Mouse (Mus musculus) CH12.LX (cell line): Measurements from ENCODE around the gene Vmn2r117. TPM values are rescaled to one million over a fixed set of nuclear protein-coding genes. Genes with fewer than 3 reads are reported as not detected.

ENCODE experiments used
- DNase-seq: peaks from one replicate; pipeline ENCODE4 v3.0.0-alpha.2; 2013; ENCODE audit errors: extremely low read depth
- H3K27ac ChIP-seq: 2 replicates; pipeline ENCODE4 v1.5.1; 2012; ENCODE audit warnings: low read depth, mild to moderate bottlenecking, control low read depth, moderate library complexity; ENCODE audit not compliant: insufficient read depth
- H3K27me3 ChIP-seq: replicated peaks from 2 replicates; pipeline ENCODE3; 2012; ENCODE audit warnings: inconsistent platforms
- H3K36me3 ChIP-seq, 2 experiments: replicated peaks in 1 of 2; 2 replicates each; pipeline versions ENCODE3 to v1.6.1; 2012; ENCODE audit warnings: inconsistent platforms in 1 of 2, low read length in 1 of 2, mild to moderate bottlenecking in 1 of 2, mixed read lengths in 1 of 2, moderate library complexity in 1 of 2; ENCODE audit not compliant: control insufficient read depth in 1 of 2, insufficient read depth in 1 of 2
- H3K4me1 ChIP-seq, 2 experiments: 2 replicates each; pipeline ENCODE4 v1.6.1; 2012; ENCODE audit warnings: inconsistent platforms in 1 of 2, moderate library complexity in 1 of 2; ENCODE audit not compliant: insufficient read depth in 2 of 2, control insufficient read depth in 1 of 2
- H3K4me2 ChIP-seq: 2 replicates; pipeline ENCODE4 v1.6.1; 2012; ENCODE audit warnings: low read depth, mild to moderate bottlenecking, control low read depth; ENCODE audit not compliant: poor library complexity, insufficient read depth, severe bottlenecking
- H3K4me3 ChIP-seq, 3 experiments: fragments of 150-350 bp in 1 of 3; sonication (generic) in 1 of 3; replicated peaks in 1 of 3; 2 replicates each; pipeline versions ENCODE3 to v1.5.1; 2011 to 2012; ENCODE audit warnings: low read depth in 2 of 3, low read length in 2 of 3, mild to moderate bottlenecking in 2 of 3, moderate library complexity in 2 of 3, control low read depth in 1 of 3, improper control_type of control experiment in 1 of 3, inconsistent platforms in 1 of 3, mixed read lengths in 1 of 3; ENCODE audit not compliant: poor library complexity in 1 of 3
- H3K79me2 ChIP-seq: replicated peaks from 2 replicates; pipeline ENCODE4 v1.6.1; 2012; ENCODE audit warnings: mild to moderate bottlenecking, moderate library complexity; ENCODE audit not compliant: control insufficient read depth, poor library complexity, insufficient read depth, severe bottlenecking; ENCODE audit errors: extremely low read depth
- H3K9ac ChIP-seq: 2 replicates; pipeline ENCODE4 v1.6.1; 2012; ENCODE audit warnings: low read depth, mild to moderate bottlenecking, control low read depth, moderate library complexity; ENCODE audit not compliant: insufficient read depth
- H3K9me3 ChIP-seq: replicated peaks from 2 replicates; pipeline ENCODE3; 2012; ENCODE audit warnings: low read length, inconsistent platforms, mixed read lengths
- BHLHE40 ChIP-seq: IDR thresholded peaks from 2 replicates; pipeline ENCODE4 v1.6.1; 2011; ENCODE audit warnings: mild to moderate bottlenecking, low read depth, low read length, improper control_type of control experiment
- E2F4 ChIP-seq: IDR thresholded peaks from 2 replicates; pipeline ENCODE4 v1.6.1; 2011; ENCODE audit warnings: low read depth, low read length, improper control_type of control experiment; ENCODE audit not compliant: insufficient replicate concordance
- ELF1 ChIP-seq: IDR thresholded peaks from 2 replicates; pipeline ENCODE4 v1.6.1; 2014; ENCODE audit warnings: low read depth, mild to moderate bottlenecking, inconsistent platforms, low read length, improper control_type of control experiment
- GABPA ChIP-seq: IDR thresholded peaks from 2 replicates; pipeline ENCODE4 v1.6.1; 2012; ENCODE audit warnings: low read depth, low read length, improper control_type of control experiment, inconsistent platforms; ENCODE audit not compliant: insufficient replicate concordance
- HCFC1 ChIP-seq: IDR thresholded peaks from 2 replicates; pipeline ENCODE4 v1.6.1; 2012; ENCODE audit warnings: low read depth, mild to moderate bottlenecking, inconsistent platforms, low read length, improper control_type of control experiment
- MAX ChIP-seq: IDR thresholded peaks from 2 replicates; pipeline ENCODE4 v1.6.1; 2011; ENCODE audit warnings: low read length, improper control_type of control experiment
- MAZ ChIP-seq: IDR thresholded peaks from 2 replicates; pipeline ENCODE4 v1.6.1; 2012; ENCODE audit warnings: low read depth, mild to moderate bottlenecking, inconsistent platforms, low read length, improper control_type of control experiment, moderate library complexity
- MEF2A ChIP-seq: IDR thresholded peaks from 2 replicates; pipeline ENCODE4 v1.6.1; 2014; ENCODE audit warnings: low read depth, mild to moderate bottlenecking, inconsistent platforms, low read length, improper control_type of control experiment, borderline replicate concordance
- MYC ChIP-seq: IDR thresholded peaks from 2 replicates; pipeline ENCODE4 v1.6.1; 2011; ENCODE audit warnings: low read depth, mild to moderate bottlenecking, improper control_type of control experiment, low read length
- NRF1 ChIP-seq: IDR thresholded peaks from 2 replicates; pipeline ENCODE4 v1.6.1; 2014; ENCODE audit warnings: low read depth, mild to moderate bottlenecking, inconsistent platforms, low read length, improper control_type of control experiment, moderate library complexity
- PAX5 ChIP-seq: IDR thresholded peaks from 2 replicates; pipeline ENCODE4 v1.6.1; 2012; ENCODE audit warnings: low read length, inconsistent platforms, mixed read lengths
- POLR2AphosphoS2 ChIP-seq: IDR thresholded peaks from 2 replicates; pipeline ENCODE4 v1.6.1; 2011; ENCODE audit warnings: low read depth, low read length, improper control_type of control experiment
- RAD21 ChIP-seq: IDR thresholded peaks from 2 replicates; pipeline ENCODE4 v1.6.1; 2011; ENCODE audit warnings: low read depth, mild to moderate bottlenecking, low read length, improper control_type of control experiment, moderate library complexity
- SIN3A ChIP-seq: IDR thresholded peaks from 2 replicates; pipeline ENCODE4 v1.6.1; 2012; ENCODE audit warnings: low read length, improper control_type of control experiment, inconsistent platforms
- TBP ChIP-seq: conservative IDR thresholded peaks from 2 replicates; pipeline ENCODE4 v1.6.1; 2011; ENCODE audit warnings: low read depth, low read length, improper control_type of control experiment
- TCF12 ChIP-seq: IDR thresholded peaks from 2 replicates; pipeline ENCODE4 v1.6.1; 2014; ENCODE audit warnings: low read depth, mild to moderate bottlenecking, inconsistent platforms, low read length, improper control_type of control experiment
- UBTF ChIP-seq: IDR thresholded peaks from 2 replicates; pipeline ENCODE4 v1.6.1; 2012; ENCODE audit warnings: low read depth, mild to moderate bottlenecking, inconsistent platforms, low read length, improper control_type of control experiment, moderate library complexity
- USF1 ChIP-seq: IDR thresholded peaks from 2 replicates; pipeline ENCODE4 v1.6.1; 2014; ENCODE audit warnings: low read depth, mild to moderate bottlenecking, inconsistent platforms, low read length, improper control_type of control experiment
- ZNF384 ChIP-seq: IDR thresholded peaks from 2 replicates; pipeline ENCODE4 v1.6.1; 2012; ENCODE audit warnings: low read depth, low read length, improper control_type of control experiment, inconsistent platforms
- dilution Hi-C: fragments of 300-500 bp; cut with MboI; formaldehyde crosslinking; loops from 2 replicates; pipeline ENCODE4 v1.14.3; 2020; ENCODE audit warnings: low sequenced_read_pairs; ENCODE audit not compliant: extremely low pct_unique_long_range_greater_than_20kb, extremely low pct_ligation_motif_present
- in situ Hi-C: fragments of 300-500 bp; cut with MboI; formaldehyde crosslinking; loops from 3 replicates; pipeline ENCODE4 v1.14.3; 2019; ENCODE audit warnings: low sequenced_read_pairs, low pct_ligation_motif_present, low pct_unique_long_range_greater_than_20kb, mixed read lengths
- polyA plus RNA-seq: library from polyadenylated mRNA; unstranded; fragments of >175 nt; gene quantifications from 2 replicates; pipeline ENCODE4 v1.2.1, GENCODE M21; 2012; ENCODE audit warnings: low read depth; ENCODE audit not compliant: insufficient read length
- total RNA-seq, 2 experiments: library from RNA; depleted of rRNA; stranded (reverse); fragments of 300-350 nt in 1 of 2; fragments of >200 nt in 1 of 2; gene quantifications; 2 replicates each; pipeline ENCODE4 v1.2.3; 2012 to 2014

The Vmn2r117 gene
- total and polyA plus RNA-seq, 3 experiments, result not detected

GRCm38 (mm10) chr17:23433150-23433679, 46.3 kb downstream of the Vmn2r117 start:
- TF ChIP-seq SIN3A, result no peak
- no peak for TF ChIP-seq NRF1
- TF ChIP-seq MAZ, result no peak
- TF ChIP-seq TBP, result no peak
- no peak for TF ChIP-seq HCFC1
- no peak for TF ChIP-seq RAD21
- TF ChIP-seq ZNF384, result no peak
- TF ChIP-seq MYC, result no peak
- no peak for TF ChIP-seq POLR2AphosphoS2
- no peak for TF ChIP-seq MEF2A
- no peak for TF ChIP-seq TCF12
- TF ChIP-seq E2F4, result no peak
- TF ChIP-seq ELF1, result no peak
- no peak for TF ChIP-seq UBTF
- no peak for TF ChIP-seq GABPA
- no peak for TF ChIP-seq USF1
- TF ChIP-seq PAX5, result no peak
- TF ChIP-seq BHLHE40, result no peak
- no peak for TF ChIP-seq MAX
- TF ChIP-seq, all 38 proteins: peak for 0
- Histone ChIP-seq H3K79me2 (no peaks in the 10 kb centered on the region), H3K9me3 (peaks cover 3% of the 10 kb centered on the region), H3K4me1 (no peaks in the 10 kb centered on the region), H3K4me3 (no peak overlapping the region), H3K9ac (no peak overlapping the region), H3K36me3 (no peaks in the 10 kb centered on the region), H3K27ac (no peak overlapping the region), H3K4me2 (no peak overlapping the region), H3K27me3 (peaks cover 1% of the 10 kb centered on the region)
- DNase-seq, result no peak
- dilution Hi-C loops, result no loop called here
- in situ Hi-C loops, result no loop called here

Other genes with a start within 250 kb of the Vmn2r117 start
- not detected in 2 replicates for gene Vmn2r114, start 167.2 kb downstream of the Vmn2r117 start, total RNA-seq (2012; rRNA removed)
- gene Vmn2r114, start 167.2 kb downstream of the Vmn2r117 start, total RNA-seq (2014; rRNA removed), result not detected in 2 replicates
- not detected in 2 replicates for gene Vmn2r114, start 167.2 kb downstream of the Vmn2r117 start, polyA plus RNA-seq
- not detected in 2 replicates for gene Vmn2r115, start 136.0 kb downstream of the Vmn2r117 start, total RNA-seq (2012; rRNA removed)
- gene Vmn2r115, start 136.0 kb downstream of the Vmn2r117 start, total RNA-seq (2014; rRNA removed), result not detected in 2 replicates
- not detected in 2 replicates for gene Vmn2r115, start 136.0 kb downstream of the Vmn2r117 start, polyA plus RNA-seq
- gene Vmn2r116, start 95.1 kb downstream of the Vmn2r117 start, total RNA-seq (2012; rRNA removed), result not detected in 2 replicates
- gene Vmn2r116, start 95.1 kb downstream of the Vmn2r117 start, total RNA-seq (2014; rRNA removed), result not detected in 2 replicates
- not detected in 2 replicates for gene Vmn2r116, start 95.1 kb downstream of the Vmn2r117 start, polyA plus RNA-seq
- 10.9 and 11.4 TPM in 2 replicates for gene Zfp213, start 84.5 kb upstream of the Vmn2r117 start, total RNA-seq (2012; rRNA removed)
- 8.5 and 9.4 TPM in 2 replicates for gene Zfp213, start 84.5 kb upstream of the Vmn2r117 start, total RNA-seq (2014; rRNA removed)
- gene Zfp213, start 84.5 kb upstream of the Vmn2r117 start, polyA plus RNA-seq, result 7.1 and 8.0 TPM in 2 replicates
- gene Zfp13, start 119.8 kb upstream of the Vmn2r117 start, total RNA-seq (2012; rRNA removed), result 0.30 TPM in 1 of 2 replicates, not detected in the other
- gene Zfp13, start 119.8 kb upstream of the Vmn2r117 start, total RNA-seq (2014; rRNA removed), result not detected in 2 replicates
- not detected in 2 replicates for gene Zfp13, start 119.8 kb upstream of the Vmn2r117 start, polyA plus RNA-seq
- gene Zscan10, start 121.2 kb upstream of the Vmn2r117 start, total RNA-seq (2012; rRNA removed), result not detected in 2 replicates
- not detected in 2 replicates for gene Zscan10, start 121.2 kb upstream of the Vmn2r117 start, total RNA-seq (2014; rRNA removed)
- gene Zscan10, start 121.2 kb upstream of the Vmn2r117 start, polyA plus RNA-seq, result not detected in 2 replicates
- gene Mmp25, start 165.6 kb upstream of the Vmn2r117 start, total RNA-seq (2012; rRNA removed), result 0.04 TPM in 1 of 2 replicates, not detected in the other
- 0.04 TPM in 1 of 2 replicates, not detected in the other for gene Mmp25, start 165.6 kb upstream of the Vmn2r117 start, total RNA-seq (2014; rRNA removed)
- not detected in 2 replicates for gene Mmp25, start 165.6 kb upstream of the Vmn2r117 start, polyA plus RNA-seq
- gene Bicdl2, start 180.8 kb upstream of the Vmn2r117 start, total RNA-seq (2012; rRNA removed), result not detected in 2 replicates
- gene Bicdl2, start 180.8 kb upstream of the Vmn2r117 start, total RNA-seq (2014; rRNA removed), result not detected in 2 replicates
- 0.25 TPM in 1 of 2 replicates, not detected in the other for gene Bicdl2, start 180.8 kb upstream of the Vmn2r117 start, polyA plus RNA-seq
- gene Hcfc1r1, start 193.9 kb upstream of the Vmn2r117 start, total RNA-seq (2012; rRNA removed), result 7.3 and 8.9 TPM in 2 replicates
- gene Hcfc1r1, start 193.9 kb upstream of the Vmn2r117 start, total RNA-seq (2014; rRNA removed), result 3.9 and 6.0 TPM in 2 replicates
- gene Hcfc1r1, start 193.9 kb upstream of the Vmn2r117 start, polyA plus RNA-seq, result 17.4 and 26.5 TPM in 2 replicates
- gene Thoc6, start 194.2 kb upstream of the Vmn2r117 start, total RNA-seq (2012; rRNA removed), result 40.1 and 41.4 TPM in 2 replicates
- 31.5 and 37.9 TPM in 2 replicates for gene Thoc6, start 194.2 kb upstream of the Vmn2r117 start, total RNA-seq (2014; rRNA removed)
- 34.8 and 37.4 TPM in 2 replicates for gene Thoc6, start 194.2 kb upstream of the Vmn2r117 start, polyA plus RNA-seq
- gene Tnfrsf12a, start 197.8 kb upstream of the Vmn2r117 start, total RNA-seq (2012; rRNA removed), result 4.3 and 5.1 TPM in 2 replicates
- 1.5 and 2.3 TPM in 2 replicates for gene Tnfrsf12a, start 197.8 kb upstream of the Vmn2r117 start, total RNA-seq (2014; rRNA removed)
- 0.64 and 1.2 TPM in 2 replicates for gene Tnfrsf12a, start 197.8 kb upstream of the Vmn2r117 start, polyA plus RNA-seq
- gene Cldn6, start 199.6 kb upstream of the Vmn2r117 start, total RNA-seq (2012; rRNA removed), result not detected in 2 replicates
- gene Cldn6, start 199.6 kb upstream of the Vmn2r117 start, total RNA-seq (2014; rRNA removed), result not detected in 2 replicates
- not detected in 2 replicates for gene Cldn6, start 199.6 kb upstream of the Vmn2r117 start, polyA plus RNA-seq
- gene Cldn9, start 204.3 kb upstream of the Vmn2r117 start, total RNA-seq (2012; rRNA removed), result 0.08 TPM in 1 of 2 replicates, not detected in the other
- gene Cldn9, start 204.3 kb upstream of the Vmn2r117 start, total RNA-seq (2014; rRNA removed), result not detected in 2 replicates
- not detected in 2 replicates for gene Cldn9, start 204.3 kb upstream of the Vmn2r117 start, polyA plus RNA-seq
- gene 1520401A03Rik, start 243.1 kb upstream of the Vmn2r117 start, total RNA-seq (2012; rRNA removed), result 0.08 TPM in 1 of 2 replicates, not detected in the other
- gene 1520401A03Rik, start 243.1 kb upstream of the Vmn2r117 start, total RNA-seq (2014; rRNA removed), result not detected in 2 replicates
- not detected in 2 replicates for gene 1520401A03Rik, start 243.1 kb upstream of the Vmn2r117 start, polyA plus RNA-seq
- 21.4 and 25.4 TPM in 2 replicates for gene Pkmyt1, start 246.6 kb upstream of the Vmn2r117 start, total RNA-seq (2012; rRNA removed)
- 11.4 and 12.6 TPM in 2 replicates for gene Pkmyt1, start 246.6 kb upstream of the Vmn2r117 start, total RNA-seq (2014; rRNA removed)
- 30.7 and 37.0 TPM in 2 replicates for gene Pkmyt1, start 246.6 kb upstream of the Vmn2r117 start, polyA plus RNA-seq